ENCODE assay signal across 8 mouse cellular contexts in genomic region chr6:72549041-72549580, GRCm38 (mm10). TPM values are rescaled to one million over a fixed set of nuclear protein-coding genes. Genes with fewer than 3 reads are reported as not detected.
DNase-seq lines count a peak whose midpoint lies in the region; ATAC-seq and TF ChIP-seq lines count a peak whose summit lies in the region.

No protein-coding gene starts in this region.

- H3K4me2 ChIP-seq in lung, embryonic 16.5 days (ENCODE audit: low read depth, low read length): no peak overlapping the region
- H3K4me2 ChIP-seq in stomach, embryonic 16.5 days (ENCODE audit: low read depth, low read length): peak overlapping the region; percentile 31

- peaks cover 39% of the 10 kb centered on the region for H3K4me1 ChIP-seq in heart, embryonic 10.5 days
- H3K4me1 ChIP-seq in lung, embryonic 16.5 days (replicated peaks; ENCODE audit: control insufficient read depth, insufficient read depth, low read length): peaks cover 23% of the 10 kb centered on the region
- H3K4me1 ChIP-seq in stomach, embryonic 16.5 days (ENCODE audit: control insufficient read depth, insufficient read depth, low read length): peaks cover 16% of the 10 kb centered on the region

- H3K4me3 ChIP-seq in C2C12 (ENCODE audit: insufficient read depth, poor library complexity, severe bottlenecking): peak overlapping the region; percentile 43
- no peak overlapping the region; the same call in 1 of the 2 replicates for H3K4me3 ChIP-seq in heart, embryonic 10.5 days
- no peak overlapping the region for H3K4me3 ChIP-seq in lung, embryonic 16.5 days (ENCODE audit: low read length)
- H3K4me3 ChIP-seq in stomach, embryonic 16.5 days (replicated peaks; ENCODE audit: low read length): peak overlapping the region; percentile 16

- no peaks in the 10 kb centered on the region for H3K9me3 ChIP-seq in heart, embryonic 10.5 days
- 0 out of 2 replicates have a peak, but pooled peaks cover 2% of the 10 kb centered on the region for H3K9me3 ChIP-seq in lung, embryonic 16.5 days (ENCODE audit: control insufficient read depth, low read length)
- H3K9me3 ChIP-seq in stomach, embryonic 16.5 days (replicated peaks; ENCODE audit: control insufficient read depth, low read length): no peaks in the 10 kb centered on the region

- peaks cover 28% of the 10 kb centered on the region for H3K79me3 ChIP-seq in C2C12 (ENCODE audit: low read depth)

- ATAC-seq in lung, embryonic 16.5 days (ENCODE audit: low read depth): no peak
- ATAC-seq in stomach, embryonic 16.5 days (ENCODE audit: insufficient read depth, low FRiP score): peak; percentile 42; the same call in 1 of the 2 replicates

- no peaks in the 10 kb centered on the region for H3K27me3 ChIP-seq in C2C12 (ENCODE audit: control insufficient read depth, insufficient read depth, insufficient read length)
- H3K27me3 ChIP-seq in heart, embryonic 10.5 days (ENCODE audit: insufficient read depth, poor library complexity, severe bottlenecking): no peaks in the 10 kb centered on the region
- no peaks in the 10 kb centered on the region for H3K27me3 ChIP-seq in lung, embryonic 16.5 days (ENCODE audit: control insufficient read depth, insufficient read depth, low read depth, low read length)
- no peaks in the 10 kb centered on the region for H3K27me3 ChIP-seq in stomach, embryonic 16.5 days (ENCODE audit: control insufficient read depth, insufficient read depth, low read length)

- WGBS in heart, embryonic 10.5 days: 54% methylated on average over 9 of the region's 9 CpGs
- WGBS in lung, embryonic 16.5 days: 49% methylated on average over 9 of the region's 9 CpGs
- WGBS in stomach, embryonic 16.5 days: 45% methylated on average over 9 of the region's 9 CpGs

- no peak for TF ChIP-seq CTCF in C2C12 (IDR thresholded peaks at IDR 0.05; ENCODE audit: control insufficient read depth, insufficient read depth, insufficient read length)

- DNase-seq in R1 (ENCODE audit: low read depth, low spot score): peak; percentile 58
- no peak for DNase-seq in heart, embryonic 10.5 days (ENCODE audit: low spot score)
- DNase-seq in cerebellum, postnatal 25 days: no peak
- no peak for DNase-seq in kidney, adult 8-10 months
- no peak for DNase-seq in cerebellum, adult 11-12 months

- H3ac ChIP-seq in C2C12 (ENCODE audit: control insufficient read depth, insufficient read length, low read depth): peak overlapping the region; percentile 81

- no peaks in the 10 kb centered on the region for H3K36me3 ChIP-seq in C2C12 (ENCODE audit: control insufficient read depth, insufficient read depth)
- H3K36me3 ChIP-seq in heart, embryonic 10.5 days: no peaks in the 10 kb centered on the region
- H3K36me3 ChIP-seq in lung, embryonic 16.5 days (ENCODE audit: control insufficient read depth, insufficient read depth, low read length): no peaks in the 10 kb centered on the region
- H3K36me3 ChIP-seq in stomach, embryonic 16.5 days (ENCODE audit: control insufficient read depth, insufficient read depth, low read length): no peaks in the 10 kb centered on the region

- peak overlapping the region; percentile 52; the same call in 1 of the 2 replicates for H3K27ac ChIP-seq in heart, embryonic 10.5 days
- peak overlapping the region; percentile 32; the same call in 1 of the 2 replicates for H3K27ac ChIP-seq in lung, embryonic 16.5 days (ENCODE audit: low read length)
- peak overlapping the region; percentile 94 for H3K27ac ChIP-seq in stomach, embryonic 16.5 days (ENCODE audit: low read length)

- peaks cover 46% of the 10 kb centered on the region for H3K79me2 ChIP-seq in C2C12 (ENCODE audit: control insufficient read depth, insufficient read depth)

- no peak overlapping the region for H3K9ac ChIP-seq in lung, embryonic 16.5 days (ENCODE audit: low read length)
- peak overlapping the region; percentile 41; the same call in 1 of the 2 replicates for H3K9ac ChIP-seq in stomach, embryonic 16.5 days (ENCODE audit: low read length)

TF ChIP-seq in C2C12, 6 proteins besides CTCF, POLR2A, EP300 and RAD21:
- TF ChIP-seq FOSL1 (IDR thresholded peaks at IDR 0.05; ENCODE audit: insufficient read depth, low read length, poor library complexity, severe bottlenecking) (no peak), MYOD1 (IDR thresholded peaks at IDR 0.05; ENCODE audit: control insufficient read depth, insufficient read length, low read depth) (no peak), CEBPB (IDR thresholded peaks at IDR 0.05; ENCODE audit: low read depth) (no peak), USF1 (IDR thresholded peaks at IDR 0.05; ENCODE audit: low read depth) (peak; percentile 44), MYOG (IDR thresholded peaks at IDR 0.05; ENCODE audit: control insufficient read depth, extremely low read depth, insufficient read length) (no peak)

RNA-seq across cellular contexts. Expression of gene Capg, which starts 4.9 kb away (rescaled TPM):
- polyA plus RNA-seq in C2C12 (2012; fragmentation: generic; extraction: Trizol): 487 TPM
- 23.2 and 23.8 TPM in 2 replicates for polyA plus RNA-seq in heart, embryonic 10.5 days (2016; fragmentation: Nextera tagmentation; extraction: Ambion mirVana)
- 75.8 and 82.9 TPM in 2 replicates for polyA plus RNA-seq in lung, embryonic 16.5 days (2015; fragmentation: Nextera tagmentation; extraction: Ambion mirVana)
- 142 and 180 TPM in 2 replicates for polyA plus RNA-seq in stomach, embryonic 16.5 days (2015; fragmentation: Nextera tagmentation; extraction: Ambion mirVana)

RNA-seq across cellular contexts. Expression of gene Sh2d6, which starts 27.6 kb away (rescaled TPM):
- 0.26 TPM for polyA plus RNA-seq in C2C12 (2012; fragmentation: generic; extraction: Trizol)
- polyA plus RNA-seq in heart, embryonic 10.5 days (2016; fragmentation: Nextera tagmentation; extraction: Ambion mirVana): 0.15 TPM in 1 of 2 replicates, not detected in the other
- not detected in 2 replicates for polyA plus RNA-seq in lung, embryonic 16.5 days (2015; fragmentation: Nextera tagmentation; extraction: Ambion mirVana)
- polyA plus RNA-seq in stomach, embryonic 16.5 days (2015; fragmentation: Nextera tagmentation; extraction: Ambion mirVana): 0.21 and 0.24 TPM in 2 replicates

RNA-seq across cellular contexts. Expression of gene Elmod3, which starts 49.1 kb away (rescaled TPM):
- polyA plus RNA-seq in C2C12 (2012; fragmentation: generic; extraction: Trizol): 5.1 TPM
- 12.9 and 13.3 TPM in 2 replicates for polyA plus RNA-seq in heart, embryonic 10.5 days (2016; fragmentation: Nextera tagmentation; extraction: Ambion mirVana)
- 17.5 and 20.0 TPM in 2 replicates for polyA plus RNA-seq in lung, embryonic 16.5 days (2015; fragmentation: Nextera tagmentation; extraction: Ambion mirVana)
- 18.1 and 19.6 TPM in 2 replicates for polyA plus RNA-seq in stomach, embryonic 16.5 days (2015; fragmentation: Nextera tagmentation; extraction: Ambion mirVana)

RNA-seq across cellular contexts. Expression of gene Retsat, which starts 49.2 kb away (rescaled TPM):
- 20.8 TPM for polyA plus RNA-seq in C2C12 (2012; fragmentation: generic; extraction: Trizol)
- 13.5 and 17.0 TPM in 2 replicates for polyA plus RNA-seq in heart, embryonic 10.5 days (2016; fragmentation: Nextera tagmentation; extraction: Ambion mirVana)
- 18.6 and 20.1 TPM in 2 replicates for polyA plus RNA-seq in lung, embryonic 16.5 days (2015; fragmentation: Nextera tagmentation; extraction: Ambion mirVana)
- 29.6 and 32.7 TPM in 2 replicates for polyA plus RNA-seq in stomach, embryonic 16.5 days (2015; fragmentation: Nextera tagmentation; extraction: Ambion mirVana)

Comparison
In these comparisons a context has a peak if more than half of its experiments do, and no peak if none do; other contexts are left out.
1. H3K4me3 ChIP-seq: peak in C2C12 (single experiment) and stomach, embryonic 16.5 days (single experiment); none in heart, embryonic 10.5 days (single experiment) and lung, embryonic 16.5 days (single experiment).
2. H3K27ac ChIP-seq: peak in every context shown above with its lines; median percentile 94 in stomach, embryonic 16.5 days; 52 in heart, embryonic 10.5 days; 32 in lung, embryonic 16.5 days.